Mouse (Mus musculus): Measurements from ENCODE around the gene Nkd1.

GRCm38 (mm10) chr8:88572185-88572909 is 51.2 kb downstream of the Nkd1 start:
- no peak for TF ChIP-seq CTCF (IDR thresholded peaks at IDR 0.05; ENCODE audit: extremely low read depth, insufficient read depth, insufficient read length, insufficient replicate concordance)
- no peak for TF ChIP-seq POLR2A (IDR thresholded peaks at IDR 0.05; ENCODE audit: low read depth, low read length)

Measured in spleen, adult 2 months (tissue).